Mouse (Mus musculus) thymus, adult 2 months (tissue): ENCODE data around the gene Sephs1.

Source experiments
- CTCF ChIP-seq: fragments of 200-500 bp; IDR thresholded peaks from 2 replicates; pipeline ENCODE4 v1.5.1; 2012; ENCODE audit warnings: mild to moderate bottlenecking, control low read depth, low read length, moderate library complexity, borderline replicate concordance; ENCODE audit not compliant: control insufficient read depth, poor library complexity, insufficient read depth; ENCODE audit errors: extremely low read depth
- POLR2A ChIP-seq: fragments of 200-500 bp; IDR thresholded peaks from 2 replicates; pipeline ENCODE4 v1.6.1; 2012; ENCODE audit warnings: mild to moderate bottlenecking, low read length, control low read depth, moderate library complexity; ENCODE audit not compliant: control insufficient read depth, poor library complexity, insufficient read depth; ENCODE audit errors: extremely low read depth

GRCm38 (mm10) chr2:4950986-4951385 is 69.6 kb downstream of the Sephs1 start:
- TF ChIP-seq CTCF = no peak
- TF ChIP-seq POLR2A = no peak
